Mouse (Mus musculus): ENCODE results near the gene Srpk2. TPM values are rescaled to one million over a fixed set of nuclear protein-coding genes. Genes with fewer than 3 reads are reported as not detected.
"Not testable (repeated sequence)": the region's sequence is repeated elsewhere in the genome, so short reads cannot be mapped to it uniquely, and the experiment has no call there.

The Srpk2 gene
- total RNA-seq, 2 experiments from 2014 or later = 35.7 to 41.2 TPM

DNA sequence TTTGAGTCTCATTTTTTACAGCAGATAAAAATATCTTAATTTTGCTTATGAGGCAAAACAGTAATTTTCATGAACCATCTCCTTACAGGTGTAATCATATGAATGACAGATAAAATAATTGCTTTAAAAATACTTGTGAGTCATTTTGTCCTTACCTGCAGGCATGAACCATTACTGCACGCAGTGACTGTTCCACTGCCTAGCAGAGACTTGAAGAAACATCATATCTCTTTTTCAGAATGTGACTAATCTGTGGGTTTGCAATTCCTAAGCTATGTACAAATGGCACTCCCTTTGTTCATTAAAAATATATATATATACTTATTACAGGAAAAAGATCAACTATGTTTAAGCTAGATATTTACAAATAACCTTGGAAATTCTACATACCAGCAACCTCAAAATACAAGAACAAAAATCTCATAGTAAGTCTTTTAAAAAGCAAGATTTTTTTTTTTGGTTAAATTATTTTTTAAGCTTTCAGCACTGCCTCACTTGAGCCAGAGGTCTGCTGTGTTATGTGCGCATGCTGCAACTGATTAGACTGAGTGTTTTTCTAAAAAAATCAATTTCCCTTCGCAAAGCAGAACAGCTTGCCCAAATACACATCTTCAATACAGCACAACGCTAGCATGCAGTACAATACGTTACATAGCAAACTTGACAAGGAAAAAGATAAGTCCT, 68.7 kb downstream of the Srpk2 start:
- DNase-seq = no peak

DNA sequence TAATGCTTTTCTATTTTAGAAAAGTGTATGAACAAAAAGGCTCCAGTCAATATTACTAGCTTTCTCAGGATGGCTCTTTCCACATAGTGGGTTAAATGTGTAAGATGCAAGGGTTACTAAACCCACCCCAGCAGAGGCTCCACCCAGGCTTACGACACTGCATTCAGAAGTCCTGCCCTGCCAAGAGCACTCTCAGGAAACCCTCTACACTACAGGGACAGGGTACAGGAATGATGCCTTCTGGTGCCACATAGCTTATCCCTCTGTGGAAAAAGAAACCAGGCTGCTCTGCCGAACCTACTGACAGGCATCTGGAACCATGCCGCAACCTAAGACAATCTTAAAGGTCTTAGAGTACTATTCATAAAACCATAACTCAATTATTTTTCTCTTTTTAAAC, 71.6 kb downstream of the Srpk2 start:
- DNase-seq = no peak

DNA sequence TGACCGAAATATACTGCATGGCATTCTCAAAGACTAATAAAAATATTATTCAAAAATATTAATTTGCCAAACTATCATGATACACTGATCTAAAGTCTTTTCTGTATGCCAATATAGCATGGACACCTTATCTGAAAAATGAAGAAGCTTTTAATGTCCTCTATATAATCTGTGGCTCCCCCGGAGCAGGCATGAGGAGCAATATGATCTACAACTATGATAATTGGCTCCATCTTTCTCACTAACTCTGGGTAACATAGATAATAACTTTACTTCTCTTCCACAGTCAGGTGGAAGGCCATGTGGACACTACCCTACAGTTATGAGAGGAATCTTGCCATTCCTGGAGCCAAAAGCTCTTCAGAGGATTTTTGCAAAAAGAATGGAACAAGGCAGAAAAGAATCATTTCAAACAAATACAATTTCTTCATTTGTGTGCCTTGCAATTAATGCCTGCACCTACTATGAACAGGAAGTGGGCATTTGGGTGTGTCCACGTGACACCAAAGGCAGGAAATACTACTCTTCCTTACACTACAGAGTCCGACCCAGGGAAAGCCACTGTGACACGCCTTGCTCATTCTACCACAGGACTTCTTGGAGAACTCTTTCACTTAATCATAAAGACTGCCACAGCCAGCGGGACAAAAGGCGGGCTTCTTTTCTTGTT, 80.2 kb downstream of the Srpk2 start:
- no peak for DNase-seq

DNA sequence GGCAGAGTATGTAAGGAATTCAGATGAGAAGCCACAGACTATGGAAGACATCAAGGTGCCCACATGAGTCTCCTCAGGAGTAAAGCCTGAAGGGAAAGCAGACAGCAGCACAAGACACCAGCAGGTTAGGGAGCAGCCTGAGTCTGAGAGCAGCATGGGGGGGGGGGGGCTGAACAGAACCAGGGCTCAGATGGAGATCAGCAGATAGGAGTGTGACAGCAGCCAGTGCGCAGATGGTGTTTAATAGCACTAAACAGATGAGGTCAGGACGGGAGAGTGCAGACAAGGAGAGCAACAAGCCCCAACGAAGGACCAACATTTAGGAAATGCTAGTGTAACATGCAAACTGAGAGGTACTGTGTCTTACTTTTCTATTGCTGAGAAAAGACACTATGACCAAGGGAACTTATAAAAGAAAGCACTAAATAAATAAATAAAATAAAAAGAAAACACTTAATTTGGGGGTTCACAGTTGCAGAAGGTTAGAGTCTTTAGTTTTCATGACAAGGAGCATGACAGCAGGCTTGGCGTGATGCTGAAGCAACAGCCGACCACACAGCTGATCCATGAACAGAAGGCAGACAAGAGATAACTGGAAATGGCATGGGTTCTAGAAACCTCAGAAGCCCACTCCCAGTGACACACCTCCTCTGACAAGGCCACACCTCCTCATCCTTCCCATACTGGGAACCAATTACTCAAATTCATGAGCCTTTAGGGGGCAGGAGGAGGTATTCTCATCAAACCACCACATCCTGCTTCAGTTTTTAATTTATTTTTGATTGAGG, 84.5 kb downstream of the Srpk2 start:
- no peak for DNase-seq

DNA sequence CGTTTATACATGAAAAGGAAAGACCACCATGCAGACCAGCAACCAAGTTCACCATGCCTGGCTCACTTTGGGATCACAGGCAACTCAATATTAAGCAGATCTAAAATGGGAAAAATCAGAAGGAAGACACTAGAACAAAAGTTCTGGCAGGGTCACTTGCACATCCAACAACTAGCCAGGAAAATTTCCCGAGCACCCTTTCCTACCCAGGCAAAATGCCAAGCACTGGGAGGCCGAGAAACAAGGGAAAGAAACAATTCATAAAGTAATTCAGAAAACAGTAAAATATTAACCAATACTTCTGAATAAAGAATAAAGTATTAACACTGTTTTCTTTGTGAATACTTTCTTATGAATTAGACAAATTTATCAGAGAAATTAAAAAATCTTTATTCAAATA, 85.2 kb downstream of the Srpk2 start:
- DNase-seq = peak; percentile 22

DNA sequence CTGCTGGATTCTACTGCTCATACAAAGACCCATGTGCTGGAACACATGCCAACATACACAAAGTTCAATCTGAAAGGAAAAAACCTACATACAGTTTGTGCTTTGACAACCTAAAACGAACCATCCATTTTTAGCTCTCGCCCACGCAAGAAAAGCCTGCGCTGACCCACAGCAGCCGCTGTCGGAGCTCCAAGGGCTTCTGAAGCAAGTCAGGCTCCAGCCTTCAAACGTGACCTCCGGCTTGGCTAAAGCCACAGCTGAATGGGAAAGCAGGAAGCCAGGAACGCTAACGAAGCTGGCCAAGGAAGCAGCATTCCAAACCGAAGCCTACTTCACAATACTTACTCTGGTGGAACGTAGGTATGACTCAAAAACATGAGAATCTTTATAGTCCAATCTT, 85.9 kb downstream of the Srpk2 start:
- peak; percentile 41 for DNase-seq

DNA sequence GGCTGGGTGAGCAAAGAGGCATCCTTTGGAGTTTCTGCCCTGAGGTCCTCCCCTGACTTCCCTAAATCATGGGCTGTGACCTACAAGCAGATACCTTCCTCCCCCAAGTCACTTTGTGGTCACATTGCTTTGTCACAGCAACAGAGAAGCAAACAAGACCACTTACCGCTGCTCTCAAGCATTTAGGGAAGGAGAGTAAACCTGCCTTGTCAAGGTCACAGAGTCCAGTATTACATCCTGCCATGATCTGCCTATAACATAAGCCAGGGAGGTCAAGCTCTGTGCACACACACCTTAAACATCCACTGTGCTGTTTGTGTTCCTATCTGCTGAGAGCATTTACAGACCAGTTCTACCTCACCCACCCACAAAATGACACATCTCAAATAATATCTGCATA, 86.4 kb downstream of the Srpk2 start:
- no peak for DNase-seq

DNA sequence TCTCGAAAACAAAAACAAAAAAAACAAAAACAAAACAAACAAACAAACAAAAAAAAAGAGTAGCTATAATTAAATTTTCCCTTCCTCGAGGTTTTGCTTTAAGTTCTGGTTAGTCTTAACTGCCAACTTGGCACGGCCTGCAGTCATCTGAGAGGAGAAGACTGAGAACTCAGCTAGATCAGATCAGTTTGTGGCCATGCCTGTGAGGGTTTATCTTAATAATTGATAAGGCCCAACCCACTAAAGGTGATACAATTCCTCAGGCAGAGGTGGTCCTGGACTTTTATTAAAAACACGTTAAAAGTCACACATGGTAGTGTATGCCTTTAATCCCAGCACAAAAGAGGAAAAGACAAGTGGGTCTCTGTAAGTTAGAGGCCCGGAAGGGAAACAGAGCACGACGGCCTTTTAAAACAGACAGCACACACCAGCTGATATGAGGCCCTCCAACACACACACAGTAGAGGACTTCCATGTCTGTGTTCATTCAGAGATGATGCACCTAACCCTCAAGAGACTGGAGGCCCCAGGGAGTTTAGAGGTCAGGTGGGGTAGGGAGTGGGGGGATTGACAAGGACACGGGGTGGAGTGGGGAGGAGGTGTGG, 87.1 kb downstream of the Srpk2 start:
- DNase-seq = no peak

DNA sequence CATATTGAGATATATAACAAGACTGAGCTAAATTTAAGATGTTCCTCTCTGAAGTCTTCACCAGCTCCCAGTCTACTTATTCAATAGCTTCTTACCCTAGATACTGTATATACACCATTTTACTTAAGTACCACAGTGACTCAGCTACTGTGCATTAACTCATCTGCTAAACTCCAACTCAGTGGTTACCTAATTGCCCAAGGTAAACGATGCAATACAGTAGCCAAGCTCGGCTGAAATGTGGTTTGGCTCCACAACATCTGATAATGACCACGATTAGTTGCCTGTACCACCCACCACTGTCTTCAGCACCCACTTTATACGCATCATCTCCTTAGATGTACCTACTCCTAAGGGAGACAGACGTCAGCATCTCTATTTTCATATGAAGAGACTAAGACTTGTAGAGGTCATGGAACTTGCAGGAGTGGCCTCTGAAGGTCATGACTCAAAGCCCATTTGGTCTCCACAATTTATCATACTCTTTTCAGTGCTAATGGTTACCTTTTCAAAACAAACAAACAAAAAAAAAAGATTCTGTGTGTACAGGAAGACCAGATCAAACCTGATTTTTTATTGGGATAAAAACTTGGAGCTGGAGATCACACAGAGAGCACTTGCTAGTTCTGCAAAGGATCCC, 88.0 kb downstream of the Srpk2 start:
- no peak for DNase-seq

DNA sequence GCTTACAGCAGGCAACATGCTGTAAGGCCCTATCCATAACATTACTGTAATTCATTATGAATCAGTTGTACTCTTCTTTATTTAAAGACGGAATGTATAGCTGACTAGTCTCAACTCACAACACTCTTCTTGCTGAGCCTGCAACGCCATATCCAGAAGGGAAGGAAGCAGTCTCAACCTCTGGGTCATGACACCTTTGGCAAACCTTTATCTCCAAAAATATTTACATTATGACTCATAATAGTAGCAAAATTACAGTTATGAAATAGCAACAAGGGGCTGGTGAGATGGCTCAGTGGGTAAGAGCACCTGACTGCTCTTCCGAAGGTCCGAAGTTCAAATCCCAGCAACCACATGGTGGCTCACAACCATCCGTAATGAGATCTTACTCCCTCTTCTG, 94.1 kb downstream of the Srpk2 start:
- DNase-seq = not testable (repeated sequence)

DNA sequence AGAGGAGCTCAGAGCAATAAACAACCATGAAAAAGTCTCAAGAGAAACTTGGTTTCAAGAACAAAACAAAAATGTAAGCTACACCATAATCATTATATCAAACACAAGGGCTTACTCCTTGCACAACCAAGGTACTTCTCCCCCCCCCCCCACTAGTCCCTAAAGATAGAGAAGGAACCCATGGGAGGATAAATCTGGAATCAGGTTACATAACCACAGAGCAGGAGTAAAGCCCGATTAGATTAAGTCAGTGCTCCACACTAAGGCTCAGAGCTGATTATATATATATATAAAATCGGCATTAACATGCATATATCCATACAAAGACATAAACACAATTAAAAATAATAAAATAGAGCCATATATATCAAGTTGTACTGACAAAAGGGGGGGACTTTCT, 96.8 kb downstream of the Srpk2 start:
- no peak for DNase-seq

DNA sequence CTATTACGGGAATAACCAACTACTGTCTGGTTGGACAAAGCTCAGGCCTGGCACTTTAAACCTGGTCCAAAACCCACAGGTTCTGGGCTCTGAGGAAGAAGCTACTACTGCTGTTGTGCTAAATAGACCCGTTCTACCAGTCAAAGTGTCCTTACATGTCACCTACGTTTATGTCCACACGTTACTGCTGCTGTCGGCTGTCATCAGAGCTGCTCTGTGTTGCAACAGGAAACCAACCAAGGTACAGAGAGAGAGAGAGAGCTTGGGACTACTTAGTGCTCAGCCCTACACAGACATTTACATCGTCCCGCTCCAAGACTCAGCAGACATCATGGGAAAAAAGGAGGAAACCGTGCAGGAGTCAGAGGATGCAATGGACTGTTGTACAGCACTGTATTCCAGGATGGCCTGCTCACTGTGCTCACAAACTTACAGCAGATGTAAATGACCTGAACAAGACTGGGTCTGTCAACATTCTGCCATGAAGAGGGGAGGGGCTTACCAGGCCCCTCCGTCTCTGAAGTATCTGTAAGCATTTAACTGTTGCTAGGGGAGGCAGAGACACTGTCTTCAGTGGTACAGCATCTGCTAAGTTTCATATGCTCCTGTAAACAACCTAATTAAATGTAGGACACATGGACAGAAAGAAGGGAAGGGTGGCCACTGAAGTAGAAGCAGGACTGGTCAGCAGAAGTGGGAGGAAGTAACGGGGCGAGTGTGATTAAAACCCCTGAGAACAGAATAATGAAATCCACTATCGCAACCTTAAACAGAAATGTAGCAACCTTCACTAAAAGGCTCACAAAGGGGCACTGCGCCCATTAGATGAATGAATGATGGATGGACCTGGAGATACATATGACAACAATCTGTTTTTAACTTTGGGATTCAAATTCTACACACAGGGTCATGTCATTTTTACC, 97.6 kb downstream of the Srpk2 start:
- DNase-seq = no peak

DNA sequence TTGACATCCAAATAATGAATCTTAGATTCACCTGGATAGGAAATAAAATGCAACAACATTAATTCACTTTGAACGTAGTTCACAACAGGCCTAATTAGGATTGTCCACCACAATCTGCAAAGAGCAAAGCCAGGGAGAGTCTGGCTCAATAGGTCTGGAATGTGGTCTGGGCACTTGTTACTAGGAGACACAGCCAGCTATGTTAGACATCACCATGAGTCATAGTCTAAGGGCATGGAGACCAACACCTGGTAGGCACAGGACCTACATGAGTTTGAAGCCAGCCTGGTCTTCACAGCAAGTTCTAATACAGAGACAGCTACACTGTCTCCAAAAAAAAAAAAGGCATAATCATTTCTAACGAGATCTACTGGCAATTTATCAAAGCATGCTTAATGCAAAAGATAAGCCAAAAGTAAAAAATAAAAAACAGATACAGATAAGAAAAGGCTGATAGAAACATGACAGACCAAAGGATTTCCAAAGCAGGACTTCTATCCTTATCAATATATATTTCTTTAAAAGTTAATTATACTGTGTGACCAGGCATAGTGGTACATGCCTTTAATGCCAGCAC, 102.8 kb downstream of the Srpk2 start:
- DNase-seq = no peak

DNA sequence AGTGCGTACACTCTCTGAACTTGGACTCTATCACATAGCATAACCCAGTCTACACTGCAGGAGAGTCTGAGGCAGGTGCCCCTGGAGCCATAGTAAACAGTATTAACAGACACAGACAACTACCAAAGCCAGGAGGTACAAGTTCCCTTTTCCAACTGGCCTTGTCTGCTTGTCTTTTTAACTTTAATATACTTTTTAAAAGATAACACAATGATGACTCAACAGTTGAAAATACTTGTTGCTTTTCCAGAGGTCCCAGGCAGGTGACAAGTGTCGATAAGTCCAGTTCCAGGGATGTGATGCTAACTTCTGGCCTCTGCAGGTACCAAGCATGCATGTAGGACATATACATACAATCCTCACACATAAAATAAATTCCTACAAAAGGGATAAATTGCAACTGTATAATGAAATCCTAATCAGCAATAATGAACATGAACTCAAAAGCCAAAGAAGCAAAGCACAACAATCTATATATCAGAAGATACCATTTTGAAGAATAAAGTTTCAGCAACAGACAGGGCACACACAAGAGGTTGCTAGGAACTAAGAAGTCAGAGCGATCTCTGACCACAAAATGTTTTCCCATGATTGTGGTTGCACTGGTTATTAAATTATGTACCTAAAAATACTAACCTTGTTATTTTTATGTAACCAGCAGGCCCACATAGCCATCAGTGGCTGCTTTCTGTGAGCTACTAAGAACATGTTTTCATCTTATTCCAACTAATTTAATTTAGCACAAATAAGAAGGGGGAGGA, 105.1 kb downstream of the Srpk2 start:
- no peak for DNase-seq

DNA sequence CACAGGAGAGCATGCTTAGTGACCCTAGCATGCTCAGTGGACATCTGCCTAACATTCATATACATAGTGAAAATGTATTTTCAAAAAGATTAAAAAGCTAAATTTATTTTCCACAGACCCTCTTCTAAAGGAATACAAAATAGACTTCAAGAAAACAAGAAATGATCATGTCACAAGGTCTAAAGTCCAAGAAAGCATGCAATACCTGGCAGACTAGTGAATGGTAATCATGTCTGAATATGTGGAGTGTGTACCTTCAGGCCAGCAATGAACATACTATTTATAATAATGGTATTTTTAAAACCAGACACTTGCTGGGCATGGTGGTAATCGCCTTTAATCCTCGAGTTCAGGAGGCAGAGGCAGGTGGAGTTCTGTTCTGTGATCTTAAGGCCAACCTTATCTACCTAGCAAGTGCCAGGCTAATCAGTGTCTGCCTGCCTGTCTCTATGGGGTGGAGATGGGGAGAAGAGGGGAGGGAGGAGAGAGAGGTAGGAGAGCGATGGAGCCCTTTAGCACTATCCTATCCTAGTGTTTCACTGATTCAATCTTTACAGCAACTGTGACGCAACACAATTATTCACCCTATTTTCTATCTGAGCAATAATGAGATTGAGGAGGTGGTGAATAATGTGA, 106.0 kb downstream of the Srpk2 start:
- DNase-seq = no peak

DNA sequence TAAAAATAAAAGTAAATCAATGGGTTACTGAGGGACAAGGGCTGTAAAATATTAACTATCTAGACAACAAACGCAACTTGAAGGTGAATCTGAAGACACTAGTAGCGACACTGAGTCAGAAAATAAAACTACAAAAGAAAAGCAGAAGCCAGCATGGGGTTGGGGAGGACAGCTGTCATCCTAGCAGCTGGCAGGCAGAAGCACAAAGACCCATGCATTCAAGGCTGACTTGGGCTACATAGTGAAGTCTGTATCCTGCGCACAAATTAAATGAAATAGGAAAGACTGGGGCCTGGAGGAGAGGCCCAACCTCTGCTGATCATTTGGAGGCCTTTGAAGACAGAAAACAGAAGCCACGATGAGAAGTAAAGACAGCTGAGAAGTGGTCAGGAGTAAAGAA, 106.6 kb downstream of the Srpk2 start:
- no peak for DNase-seq

DNA sequence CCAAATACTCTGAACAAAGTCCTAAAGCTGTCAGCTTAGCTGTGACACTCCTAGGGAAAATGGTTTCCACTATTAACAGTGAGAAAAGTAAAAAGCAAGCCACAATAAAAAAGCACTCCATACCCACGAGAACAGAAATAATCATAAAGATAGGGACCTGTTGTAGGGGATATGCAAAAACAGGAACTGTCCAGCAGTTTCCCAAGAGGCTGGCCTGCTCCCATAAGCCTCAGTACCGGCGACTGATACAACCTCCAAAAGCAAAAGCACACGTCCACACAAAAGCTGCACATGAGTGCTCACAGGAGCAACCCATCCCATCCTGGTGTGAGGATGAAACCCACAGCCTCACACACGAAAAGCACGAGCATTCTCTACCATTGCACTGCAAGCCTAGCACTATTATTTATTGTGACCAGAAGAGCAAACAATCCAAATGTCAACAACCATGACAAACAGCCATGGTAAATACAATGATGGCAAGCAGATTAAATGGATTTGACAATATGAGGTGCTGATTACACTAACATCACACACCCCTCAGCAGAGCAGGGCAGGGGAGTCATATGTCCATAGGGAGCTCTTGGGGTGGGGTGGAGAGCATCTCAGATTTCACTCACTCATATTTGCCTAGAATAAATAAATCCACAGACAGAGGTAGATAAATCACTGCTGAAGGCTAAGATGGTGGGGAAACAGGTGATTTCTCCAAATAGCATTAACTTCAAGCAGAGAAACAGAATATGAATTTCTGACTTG, 107.9 kb downstream of the Srpk2 start:
- DNase-seq = no peak

DNA sequence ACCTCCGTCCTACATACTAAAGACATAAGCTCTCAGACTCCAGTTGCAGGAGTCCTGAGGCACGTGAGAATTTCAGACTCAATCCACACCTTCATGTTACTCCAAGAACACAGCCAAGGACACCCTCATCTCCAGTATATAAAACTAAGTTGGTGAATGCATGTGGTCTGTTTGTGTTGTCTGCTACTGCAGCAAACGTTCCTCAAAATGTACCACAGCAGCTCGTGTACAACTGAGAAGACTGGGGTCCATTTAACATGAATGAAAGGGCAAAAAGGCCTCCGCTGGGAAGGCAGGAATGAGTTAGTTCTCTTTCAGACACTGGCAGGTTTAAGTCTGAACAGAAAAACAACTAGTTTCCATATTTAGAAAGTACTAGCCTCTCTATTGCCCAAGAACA, 110.5 kb downstream of the Srpk2 start:
- DNase-seq = no peak

DNA sequence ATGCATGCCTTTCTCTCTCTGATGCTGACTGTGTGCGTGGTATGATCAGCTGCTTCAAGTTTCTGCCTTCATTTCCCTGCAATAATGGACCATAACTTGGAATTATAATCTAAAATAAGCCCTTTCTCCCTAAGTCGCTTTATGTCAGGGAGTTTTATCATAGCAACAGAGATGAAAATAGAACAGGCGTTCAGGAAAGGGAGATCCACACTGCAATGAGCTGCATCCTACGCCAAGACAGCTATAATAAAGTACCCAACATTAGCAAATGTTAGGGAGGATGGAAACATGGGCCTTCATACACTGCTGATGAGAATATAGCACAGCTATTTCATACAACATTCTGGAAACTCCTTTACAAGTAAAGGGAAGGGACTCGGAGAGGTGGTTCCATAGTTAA, 116.2 kb downstream of the Srpk2 start:
- no peak for DNase-seq

Data from gastrocnemius, postnatal 10 days (tissue).